Mouse (Mus musculus) CH12.LX (cell line): Measurements from ENCODE around the gene Pappa2.

Experiments
- CTCF ChIP-seq, 2 experiments: IDR thresholded peaks in 1 of 2; conservative IDR thresholded peaks in 1 of 2; 2 replicates each; pipeline ENCODE4 v1.5.1; 2011 to 2012; ENCODE audit warnings: low read depth in 2 of 2, low read length in 2 of 2, improper control_type of control experiment in 1 of 2, inconsistent platforms in 1 of 2, mild to moderate bottlenecking in 1 of 2, moderate library complexity in 1 of 2
- EP300 ChIP-seq: IDR thresholded peaks from 2 replicates; pipeline ENCODE4 v1.6.1; 2011; ENCODE audit warnings: low read length, improper control_type of control experiment
- GABPA ChIP-seq: IDR thresholded peaks from 2 replicates; pipeline ENCODE4 v1.6.1; 2012; ENCODE audit warnings: low read depth, low read length, improper control_type of control experiment, inconsistent platforms; ENCODE audit not compliant: insufficient replicate concordance
- HCFC1 ChIP-seq: IDR thresholded peaks from 2 replicates; pipeline ENCODE4 v1.6.1; 2012; ENCODE audit warnings: low read depth, mild to moderate bottlenecking, inconsistent platforms, low read length, improper control_type of control experiment
- MEF2A ChIP-seq: IDR thresholded peaks from 2 replicates; pipeline ENCODE4 v1.6.1; 2014; ENCODE audit warnings: low read depth, mild to moderate bottlenecking, inconsistent platforms, low read length, improper control_type of control experiment, borderline replicate concordance
- NELFE ChIP-seq: IDR thresholded peaks from 2 replicates; pipeline ENCODE4 v1.6.1; 2011; ENCODE audit warnings: low read depth, low read length, improper control_type of control experiment
- NRF1 ChIP-seq: IDR thresholded peaks from 2 replicates; pipeline ENCODE4 v1.6.1; 2014; ENCODE audit warnings: low read depth, mild to moderate bottlenecking, inconsistent platforms, low read length, improper control_type of control experiment, moderate library complexity
- POLR2A ChIP-seq: IDR thresholded peaks from 2 replicates; pipeline ENCODE4 v1.6.1; 2011; ENCODE audit warnings: low read depth, mild to moderate bottlenecking, improper control_type of control experiment, low read length
- RCOR1 ChIP-seq: conservative IDR thresholded peaks from 2 replicates; pipeline ENCODE4 v1.6.1; 2012; ENCODE audit warnings: low read depth, mild to moderate bottlenecking, inconsistent platforms, low read length, improper control_type of control experiment
- TCF12 ChIP-seq: IDR thresholded peaks from 2 replicates; pipeline ENCODE4 v1.6.1; 2014; ENCODE audit warnings: low read depth, mild to moderate bottlenecking, inconsistent platforms, low read length, improper control_type of control experiment
- UBTF ChIP-seq: IDR thresholded peaks from 2 replicates; pipeline ENCODE4 v1.6.1; 2012; ENCODE audit warnings: low read depth, mild to moderate bottlenecking, inconsistent platforms, low read length, improper control_type of control experiment, moderate library complexity
- USF1 ChIP-seq: IDR thresholded peaks from 2 replicates; pipeline ENCODE4 v1.6.1; 2014; ENCODE audit warnings: low read depth, mild to moderate bottlenecking, inconsistent platforms, low read length, improper control_type of control experiment

GRCm38 (mm10) chr1:158669971-158670592, 310.2 kb downstream of the Pappa2 start:
- TF ChIP-seq CTCF (conservative IDR thresholded peaks at IDR 0.05 in 1 of 2, IDR thresholded peaks at IDR 0.05 in 1 of 2; ENCODE audit: low read depth in 2 of 2, low read length in 2 of 2) = peak; percentile 82 to 93
- no peak for TF ChIP-seq NRF1
- no peak for TF ChIP-seq RCOR1
- TF ChIP-seq HCFC1 = no peak
- no peak for TF ChIP-seq POLR2A
- TF ChIP-seq EP300 = no peak
- TF ChIP-seq GABPA = no peak
- TF ChIP-seq NELFE = peak; percentile 24; the same call in 1 of the 2 replicates
- TF ChIP-seq TCF12 = no peak
- no peak for TF ChIP-seq MEF2A
- no peak for TF ChIP-seq USF1
- TF ChIP-seq UBTF = no peak
